Mouse (Mus musculus) liver, adult 2 months (tissue): ENCODE data around the gene Gpcpd1.

ENCODE experiments used
- CTCF ChIP-seq: fragments of 200-500 bp; IDR thresholded peaks from 2 replicates; pipeline ENCODE4 v1.5.1; 2011; ENCODE audit warnings: low read depth, low read length, control low read depth
- POLR2A ChIP-seq: fragments of 200-500 bp; IDR thresholded peaks from 2 replicates; pipeline ENCODE4 v1.6.1; 2011; ENCODE audit warnings: low read length, control low read depth; ENCODE audit not compliant: insufficient read depth; ENCODE audit errors: extremely low read depth

- TF ChIP-seq POLR2A = no peak
- TF ChIP-seq CTCF = no peak
Measured at GRCm38 (mm10) chr2:132586006-132586405, 1.5 kb downstream of the Gpcpd1 start.
